Mouse (Mus musculus) cerebellum, postnatal 36 days (tissue): ENCODE measurements at regions not wholly inside any gene's neighbourhood (a gene's known extent, or its start where the extent isn't known, plus 50 kb on each side); places are given as distances from the start of the nearest gene placed in this dataset.

ENCODE experiments used
- DNase-seq, 2 experiments: peaks; one replicate each; pipeline ENCODE4 v3.0.0; 2021 to 2022; ENCODE audit warnings: mixed read lengths in 2 of 2

- DNase-seq = no peak
Observed at GRCm38 (mm10) chr3:147967866-147968265, 1022.5 kb downstream of the Adgrl2 start.

GRCm38 (mm10) chr3:147967261-147967660, 1023.1 kb downstream of the Adgrl2 start:
- DNase-seq = no peak

- no peak for DNase-seq
Observed at GRCm38 (mm10) chr3:147966827-147967226, 1023.5 kb downstream of the Adgrl2 start.

GRCm38 (mm10) chr3:147966379-147966778, 1024.0 kb downstream of the Adgrl2 start:
- no peak for DNase-seq

GRCm38 (mm10) chr3:147963698-147964476, 1026.5 kb downstream of the Adgrl2 start:
- no peak for DNase-seq

GRCm38 (mm10) chr3:147948041-147948592, 1042.2 kb downstream of the Adgrl2 start:
- no peak for DNase-seq

- no peak for DNase-seq
Observed at GRCm38 (mm10) chr3:147943314-147943713, 1047.0 kb downstream of the Adgrl2 start.

- no peak for DNase-seq
Observed at GRCm38 (mm10) chr3:147930811-147931251, 1059.5 kb downstream of the Adgrl2 start.

GRCm38 (mm10) chr3:147920181-147920580, 1068.0 kb downstream of the Ttll7 start:
- DNase-seq = no peak

- no peak for DNase-seq
Observed at GRCm38 (mm10) chr3:147919701-147920100, 1067.5 kb downstream of the Ttll7 start.

- no peak for DNase-seq
Observed at GRCm38 (mm10) chr3:147919146-147919545, 1067.0 kb downstream of the Ttll7 start.

GRCm38 (mm10) chr3:147896751-147897150, 1044.6 kb downstream of the Ttll7 start:
- no peak for DNase-seq

- DNase-seq = no peak
Observed at GRCm38 (mm10) chr3:147891682-147892081, 1039.5 kb downstream of the Ttll7 start.

- no peak for DNase-seq
Observed at GRCm38 (mm10) chr3:147886261-147886893, 1034.2 kb downstream of the Ttll7 start.

GRCm38 (mm10) chr3:147882936-147883645, 1030.9 kb downstream of the Ttll7 start:
- no peak for DNase-seq

- no peak for DNase-seq
Observed at GRCm38 (mm10) chr3:147878690-147879089, 1026.5 kb downstream of the Ttll7 start.

- no peak for DNase-seq
Observed at GRCm38 (mm10) chr3:147868281-147868680, 1016.1 kb downstream of the Ttll7 start.

- no peak for DNase-seq
Observed at GRCm38 (mm10) chr3:147853346-147853745, 1001.2 kb downstream of the Ttll7 start.

- DNase-seq = no peak
Observed at GRCm38 (mm10) chr3:147852830-147853229, 1000.7 kb downstream of the Ttll7 start.

- DNase-seq = no peak
Observed at GRCm38 (mm10) chr3:147841357-147841756, 989.2 kb downstream of the Ttll7 start.

GRCm38 (mm10) chr3:147838816-147839215, 986.6 kb downstream of the Ttll7 start:
- no peak for DNase-seq

GRCm38 (mm10) chr3:147835716-147836115, 983.5 kb downstream of the Ttll7 start:
- no peak for DNase-seq

- no peak for DNase-seq
Observed at GRCm38 (mm10) chr3:147825337-147825736, 973.2 kb downstream of the Ttll7 start.
